Mouse (Mus musculus) ES-E14 (cell line): ENCODE measurements around the gene Cldn2.
A peak's percentile ranks its signal among the peaks of the same experiment; 100 is the strongest.

Experiments
- CHD2 ChIP-seq: IDR thresholded peaks from 2 replicates; pipeline ENCODE4 v1.6.1; 2014; ENCODE audit warnings: mild to moderate bottlenecking, low read depth, low read length, inconsistent platforms
- MAFK ChIP-seq: IDR thresholded peaks from 2 replicates; pipeline ENCODE4 v1.6.1; 2014; ENCODE audit warnings: mild to moderate bottlenecking, low read depth, low read length, inconsistent platforms; ENCODE audit not compliant: insufficient read depth
- ZC3H11A ChIP-seq: IDR thresholded peaks from 2 replicates; pipeline ENCODE4 v1.6.1; 2012; ENCODE audit warnings: low read depth, mild to moderate bottlenecking, inconsistent platforms, low read length, borderline replicate concordance
- ZNF384 ChIP-seq: IDR thresholded peaks from 2 replicates; pipeline ENCODE4 v1.6.1; 2012; ENCODE audit warnings: low read depth, low read length, inconsistent platforms

DNA sequence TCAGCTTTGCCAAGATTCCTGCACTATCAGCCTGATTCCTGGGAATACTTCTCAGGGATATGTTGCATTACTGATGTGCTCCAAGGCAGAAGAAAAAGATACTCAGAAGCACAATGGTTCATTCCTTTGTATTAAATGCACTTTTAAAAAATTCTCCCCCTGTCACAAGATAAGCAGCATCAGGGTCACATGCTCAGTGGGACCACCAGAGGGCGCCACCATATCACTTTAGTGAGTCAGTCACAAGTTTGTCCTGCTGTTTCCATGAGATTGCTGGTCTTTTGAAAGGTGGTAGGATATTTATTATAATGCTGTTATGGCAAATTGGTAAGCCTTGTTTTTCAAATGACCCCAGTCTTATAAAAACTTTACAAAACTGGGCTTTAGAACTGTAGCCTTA lies 48.8 kb upstream of the Cldn2 start:
- TF ChIP-seq CHD2 (no peak), MAFK (no peak), ZC3H11A (peak; percentile 51; the same call in 1 of the 2 replicates), ZNF384 (no peak)
